Mouse (Mus musculus): ENCODE measurements at regions not wholly inside any gene's neighbourhood (a gene's known extent, or its start where the extent isn't known, plus 50 kb on each side); places are given as distances from the start of the nearest gene placed in this dataset.

DNA sequence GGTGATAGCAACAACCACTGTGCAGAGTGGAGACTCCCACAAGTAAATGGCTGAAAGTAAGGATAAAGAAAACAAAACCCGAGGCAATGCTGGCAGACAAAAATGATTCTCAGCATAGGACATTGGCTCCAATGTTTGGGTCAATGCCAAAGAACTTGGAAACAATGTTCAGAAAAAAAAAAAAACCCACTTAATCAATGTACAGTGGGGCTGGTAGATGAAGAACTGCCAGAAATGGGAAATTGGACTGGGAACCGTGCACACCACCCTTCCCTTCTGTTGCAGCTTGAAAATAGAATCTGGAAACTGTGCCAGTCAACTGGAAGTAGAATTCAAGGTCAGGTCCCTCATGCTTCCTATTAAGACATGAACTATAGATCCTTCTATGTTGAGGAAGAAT, 1714.4 kb downstream of the Pla2g4a start:
- no peak for TF ChIP-seq CTCF (IDR thresholded peaks at IDR 0.05; ENCODE audit: borderline replicate concordance, insufficient read depth, low read depth, low read length)
- no peak for TF ChIP-seq POLR2A (IDR thresholded peaks at IDR 0.05; ENCODE audit: borderline replicate concordance, insufficient read depth, low read length)

Measured in cerebellum, adult 2 months (tissue).